Mouse (Mus musculus): ENCODE results near the gene Abr.
A peak's percentile ranks its signal among the peaks of the same experiment; 100 is the strongest.

Gene Abr

DNA sequence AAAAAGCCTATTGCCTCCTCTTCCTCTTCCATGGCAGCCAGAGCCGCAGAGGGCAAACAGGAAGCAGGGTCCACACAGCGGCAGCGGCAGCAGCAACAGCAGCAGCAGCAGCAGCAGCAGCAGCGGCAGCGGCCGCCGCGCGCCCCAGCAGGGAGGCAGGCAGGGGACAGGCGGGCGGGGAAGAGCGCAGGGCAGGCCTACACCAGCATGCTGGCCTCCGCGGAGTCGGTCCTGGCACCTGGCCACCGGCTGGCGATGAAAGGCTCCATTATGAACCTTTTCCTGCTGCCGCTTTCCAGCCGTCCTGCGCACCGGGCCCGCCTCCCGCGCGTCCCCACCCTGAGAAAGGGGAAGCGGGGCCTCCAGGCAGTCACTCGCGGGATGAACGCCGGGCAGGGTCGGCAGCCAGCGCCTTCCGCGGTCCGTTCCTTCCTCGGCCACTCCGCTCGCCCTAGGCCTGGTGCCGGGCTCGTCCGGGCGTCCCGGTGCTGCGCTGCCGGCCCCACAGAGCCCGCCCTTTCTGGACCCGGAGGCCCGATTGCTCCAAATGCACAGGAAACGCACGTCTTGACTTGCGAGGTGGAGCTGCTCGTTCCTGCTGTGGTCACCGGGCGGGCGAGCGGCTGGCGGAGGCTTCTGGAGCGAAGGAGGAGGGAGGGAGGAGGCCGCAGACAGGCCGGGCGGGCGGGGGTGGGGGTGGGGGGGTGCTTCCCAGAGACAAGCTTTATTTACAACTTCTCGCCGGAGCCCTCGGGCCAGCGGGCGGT lies 127.6 kb downstream of the Abr start:
- DNase-seq (ENCODE audit: low read depth, low spot score): peak; percentile 74

DNA sequence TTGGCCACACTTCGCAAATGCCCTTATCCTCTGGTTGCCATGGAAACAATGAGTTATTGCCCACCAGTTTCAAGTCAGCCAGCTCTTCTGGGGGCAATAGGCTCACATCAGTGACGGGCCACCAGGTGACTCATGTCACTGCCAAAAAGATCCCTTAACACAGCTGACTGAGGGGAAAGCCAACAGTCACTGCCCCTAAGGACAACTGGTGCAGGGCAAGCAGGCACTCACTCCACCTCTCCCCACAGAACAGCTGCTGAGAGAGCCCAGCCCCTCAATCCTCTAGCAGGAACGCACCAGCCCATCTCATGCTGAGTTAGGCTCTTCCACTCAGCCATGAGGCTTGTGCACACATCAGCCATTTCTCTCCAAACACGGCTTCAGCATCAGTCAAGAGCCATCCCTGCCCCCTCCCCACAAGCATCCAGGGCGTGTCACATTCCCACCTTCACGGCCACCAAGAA lies 128.3 kb downstream of the Abr start:
- DNase-seq (ENCODE audit: low read depth, low spot score): no peak

DNA sequence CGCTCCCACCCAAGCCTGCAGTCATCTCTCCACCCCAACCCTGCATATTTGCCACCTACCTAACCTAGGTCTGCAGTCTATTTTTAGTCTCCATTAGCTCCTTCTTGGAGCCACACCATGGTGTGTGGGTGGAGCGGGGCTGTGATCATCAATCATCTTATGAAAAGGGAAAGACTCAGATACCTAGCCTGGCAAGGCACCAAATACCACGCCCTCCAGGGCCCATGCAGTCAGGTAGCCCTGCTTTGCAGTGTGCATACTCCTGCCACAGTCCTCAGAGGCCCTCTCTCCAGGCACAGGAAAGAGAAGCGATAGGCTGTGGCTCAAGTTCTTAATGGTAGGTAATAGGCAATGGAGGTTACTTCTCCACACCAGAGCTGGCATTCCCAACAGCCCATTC lies 128.9 kb downstream of the Abr start:
- DNase-seq (ENCODE audit: low read depth, low spot score): peak; percentile 26

DNA sequence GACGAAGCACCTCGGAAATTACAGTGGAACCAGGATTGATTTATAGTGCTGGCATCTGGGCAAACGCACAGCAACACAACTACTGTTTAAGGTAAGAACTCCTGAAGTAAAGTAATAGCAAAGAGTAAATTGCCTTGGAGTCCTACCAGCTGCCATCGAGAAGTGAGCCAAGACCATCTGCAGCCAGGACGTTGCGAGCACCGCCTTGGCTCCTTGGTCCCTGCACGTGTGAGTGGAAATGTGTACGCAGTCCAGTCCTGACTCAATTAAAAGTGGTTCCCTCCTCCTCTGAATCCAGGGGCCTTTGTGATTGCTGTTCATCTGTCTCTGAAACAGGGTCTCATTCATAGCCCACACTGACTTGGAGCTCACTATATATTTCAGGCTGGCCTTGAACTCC lies 130.3 kb downstream of the Abr start:
- no peak for DNase-seq (ENCODE audit: low read depth, low spot score)

DNA sequence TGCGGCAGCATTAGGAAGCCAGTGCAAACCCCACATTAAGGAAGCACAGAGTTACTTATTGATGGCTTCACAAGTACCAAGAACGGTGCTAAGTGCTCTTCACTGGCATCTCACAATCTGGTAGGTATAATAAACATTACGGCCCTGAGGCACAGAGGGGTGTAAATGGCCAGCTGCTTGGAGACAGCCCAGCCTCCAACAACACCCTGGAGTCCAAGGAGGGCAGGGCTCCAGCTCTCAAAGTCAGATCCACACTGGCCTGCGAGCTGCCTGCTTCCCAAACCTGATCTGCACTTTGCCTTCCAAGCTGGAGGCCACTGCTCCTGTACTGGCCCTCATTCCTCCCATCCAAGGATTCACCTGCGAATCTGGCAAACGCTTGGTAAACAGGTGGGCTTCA lies 132.7 kb downstream of the Abr start:
- DNase-seq (ENCODE audit: low read depth, low spot score): no peak

DNA sequence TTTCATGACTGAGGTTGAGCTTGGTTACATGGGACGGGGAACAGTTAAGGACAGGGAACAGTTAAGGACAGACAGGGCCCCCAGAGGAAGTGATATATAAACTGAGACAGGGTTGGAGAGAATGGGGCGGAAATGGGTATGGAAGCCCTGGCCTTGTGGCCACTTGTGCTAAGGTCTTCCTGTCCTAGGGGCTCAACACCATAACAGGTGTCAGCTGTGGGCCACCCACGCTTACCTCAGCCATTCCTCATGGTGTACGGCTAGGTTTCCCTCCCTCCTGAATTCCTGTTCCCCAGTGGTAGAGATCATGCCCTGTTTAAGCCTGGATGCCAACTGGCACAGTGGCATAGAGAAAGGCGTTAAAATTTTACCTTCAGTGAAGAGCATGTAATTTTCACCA lies 135.1 kb downstream of the Abr start:
- DNase-seq (ENCODE audit: low read depth, low spot score): no peak

DNA sequence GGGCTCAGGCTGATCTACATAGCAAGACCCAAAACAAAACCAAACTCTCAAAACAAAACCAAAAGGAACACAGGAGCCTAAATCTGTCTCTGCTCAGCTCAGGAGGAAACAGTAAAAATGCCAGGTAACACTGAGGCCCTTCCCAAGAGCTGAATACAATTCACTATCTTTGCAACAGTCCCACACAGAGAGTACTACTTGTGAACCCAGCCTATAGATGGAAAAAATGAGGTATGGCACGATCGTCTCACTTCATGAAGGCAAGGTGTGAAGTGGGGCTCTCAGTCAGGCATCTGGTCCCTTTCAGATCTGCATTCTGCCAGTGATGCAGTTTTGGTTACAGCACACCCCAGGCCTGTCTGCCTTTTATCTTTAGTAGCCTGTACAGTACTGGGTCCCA lies 138.1 kb downstream of the Abr start:
- DNase-seq (ENCODE audit: low read depth, low spot score): peak; percentile 20

DNA sequence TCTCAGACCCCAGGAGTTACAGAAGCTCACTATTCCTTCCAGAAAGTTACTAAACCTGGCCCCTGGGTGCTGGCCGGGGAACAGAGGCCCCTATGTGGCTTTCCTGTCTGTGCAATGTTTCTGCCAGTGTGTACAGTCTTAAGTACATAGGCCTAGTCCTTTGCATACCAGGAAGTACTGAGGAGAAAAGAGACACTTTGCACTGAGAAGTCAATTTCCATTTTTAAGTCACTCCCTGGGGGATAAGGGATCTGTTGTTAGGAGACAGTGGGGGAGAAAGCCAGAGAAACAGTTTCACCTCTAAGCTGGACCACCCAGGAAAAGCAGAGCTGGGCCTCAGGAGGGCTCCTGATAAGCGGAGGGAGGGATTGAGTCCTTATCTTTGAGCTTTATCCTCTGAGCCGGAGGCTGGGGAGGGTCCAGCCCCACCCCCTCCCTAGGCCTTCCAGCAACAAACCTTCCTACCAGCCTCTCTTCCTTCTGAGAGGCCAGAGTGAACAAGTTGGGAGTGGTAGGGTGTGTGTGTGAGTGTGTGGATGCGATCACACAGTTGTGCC lies 138.9 kb downstream of the Abr start:
- DNase-seq (ENCODE audit: low read depth, low spot score): peak; percentile 27

DNA sequence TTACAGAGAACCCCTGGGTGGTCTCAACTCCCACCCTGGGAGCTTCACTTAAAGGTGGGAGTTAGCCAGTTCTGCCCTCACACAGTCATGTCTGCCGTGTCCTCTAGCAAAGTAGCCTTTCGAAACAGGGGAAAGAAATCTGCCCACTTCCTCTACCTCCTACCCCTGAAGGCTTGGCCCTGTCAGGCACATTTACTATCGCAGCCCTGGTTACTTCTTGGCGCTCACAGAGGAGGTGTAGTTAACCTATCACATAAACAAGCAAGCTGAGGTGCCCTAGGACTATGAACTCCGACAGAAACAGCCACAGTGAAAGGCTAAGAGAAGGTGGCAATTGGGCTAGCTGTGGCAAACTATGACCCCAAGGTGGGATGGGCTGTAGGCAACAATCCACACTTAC lies 139.4 kb downstream of the Abr start:
- DNase-seq (ENCODE audit: low read depth, low spot score): no peak

DNA sequence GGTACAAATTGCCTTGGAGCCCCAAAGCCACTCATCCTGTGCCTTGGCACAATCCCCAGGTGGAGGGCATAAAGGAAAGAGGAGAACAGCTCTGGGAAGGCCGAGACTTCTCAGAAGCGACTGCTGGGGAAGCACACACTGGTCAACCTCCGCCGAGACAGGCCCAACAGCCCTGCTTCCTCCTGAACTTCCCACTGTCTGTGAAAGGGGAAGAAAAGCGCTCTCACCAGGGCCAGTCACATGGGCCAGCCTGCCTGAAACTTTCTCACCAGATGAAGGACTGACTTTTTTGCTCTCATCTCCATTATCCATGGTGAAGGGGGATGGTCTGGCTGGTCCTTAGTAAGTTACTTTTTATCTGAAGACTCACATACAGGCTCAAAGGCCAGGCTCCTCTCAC lies 139.9 kb downstream of the Abr start:
- DNase-seq (ENCODE audit: low read depth, low spot score): no peak

DNA sequence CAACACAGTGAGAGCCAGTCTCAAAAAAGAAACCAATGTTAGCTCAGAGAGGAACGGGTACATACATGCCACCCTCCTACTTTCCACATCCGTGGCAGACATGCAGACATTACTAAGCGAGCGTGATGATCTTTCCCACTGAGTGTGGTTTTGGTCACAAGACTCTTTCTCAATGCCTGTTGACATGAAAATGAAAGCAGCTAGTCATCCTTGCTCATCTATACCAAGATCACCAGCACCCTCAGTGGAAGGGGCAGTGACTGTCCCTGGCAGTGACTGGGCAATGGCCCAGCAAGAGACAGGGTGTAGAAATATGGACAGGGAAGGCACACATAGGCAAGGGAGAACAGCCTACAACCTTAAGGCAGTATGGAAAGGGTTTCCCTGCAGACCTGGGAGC lies 142.4 kb downstream of the Abr start:
- peak; percentile 78 for DNase-seq (ENCODE audit: low read depth, low spot score)

DNA sequence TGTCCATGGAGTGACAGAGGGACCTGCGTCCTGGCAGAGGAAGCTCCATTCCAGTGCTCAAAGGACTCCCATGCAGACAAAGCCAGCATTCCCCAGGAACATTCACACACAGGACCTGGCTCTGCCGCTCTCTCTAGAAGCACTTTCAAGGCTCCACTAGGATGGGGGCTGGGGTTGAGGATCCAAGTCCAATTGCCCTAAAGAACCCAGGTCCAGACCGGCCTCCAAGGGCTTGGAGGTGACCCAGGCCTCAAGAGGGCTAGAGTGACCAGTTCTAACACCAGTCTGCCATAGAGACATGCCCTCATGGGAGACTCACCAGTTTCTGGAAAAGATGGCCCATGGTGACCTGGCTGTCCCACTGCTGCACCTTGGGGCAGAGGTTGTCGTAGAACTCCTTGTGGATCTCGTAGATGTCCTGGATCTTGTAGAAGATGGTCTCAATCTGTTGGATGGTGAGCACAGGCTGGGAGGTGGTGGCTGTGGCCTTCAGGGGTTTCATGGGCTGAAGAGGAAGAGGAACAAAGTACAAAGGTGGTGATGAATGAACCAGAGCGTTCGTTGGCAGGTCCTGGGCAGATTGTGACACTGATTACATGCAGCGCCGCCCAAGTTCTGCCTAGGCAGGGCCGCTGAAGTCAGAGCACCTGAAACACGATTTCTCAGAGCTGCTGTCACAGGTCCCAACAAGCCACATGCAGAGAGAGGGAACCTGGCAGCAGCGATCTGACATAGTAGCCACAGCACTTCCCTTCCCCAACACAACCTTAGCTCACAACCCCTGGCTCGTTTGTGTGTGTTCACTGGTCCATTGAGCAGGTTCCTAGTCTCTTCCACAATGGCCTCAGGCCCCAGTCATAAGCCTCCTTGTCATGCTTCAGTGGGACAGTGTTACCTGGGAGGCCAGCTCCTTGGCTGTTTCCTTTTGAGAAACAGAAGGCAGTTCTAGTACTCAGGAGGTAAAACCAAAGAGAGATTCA lies 143.1 kb downstream of the Abr start:
- DNase-seq (ENCODE audit: low read depth, low spot score): peak; percentile 41

DNA sequence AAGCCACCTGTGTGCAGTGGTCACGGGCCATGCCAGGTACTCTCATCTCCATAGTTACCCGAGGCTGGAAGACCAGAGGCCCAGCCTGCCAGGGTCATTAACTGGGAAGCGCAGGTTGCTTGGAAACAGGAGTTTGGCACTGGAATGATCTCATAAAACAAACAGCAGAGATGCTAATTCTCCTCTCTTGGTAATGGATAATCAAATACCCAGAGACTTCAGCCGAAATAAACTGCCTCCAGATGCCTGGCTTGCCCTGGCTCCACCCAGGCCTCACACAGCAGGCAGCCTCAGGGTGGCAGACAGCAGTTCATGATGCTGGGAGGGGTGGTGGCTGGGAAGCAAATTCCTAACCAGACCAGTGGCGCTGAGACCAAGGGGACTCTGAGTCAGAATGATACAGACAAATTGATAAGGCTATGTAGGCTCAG lies 145.0 kb downstream of the Abr start:
- DNase-seq (ENCODE audit: low read depth, low spot score): no peak

DNA sequence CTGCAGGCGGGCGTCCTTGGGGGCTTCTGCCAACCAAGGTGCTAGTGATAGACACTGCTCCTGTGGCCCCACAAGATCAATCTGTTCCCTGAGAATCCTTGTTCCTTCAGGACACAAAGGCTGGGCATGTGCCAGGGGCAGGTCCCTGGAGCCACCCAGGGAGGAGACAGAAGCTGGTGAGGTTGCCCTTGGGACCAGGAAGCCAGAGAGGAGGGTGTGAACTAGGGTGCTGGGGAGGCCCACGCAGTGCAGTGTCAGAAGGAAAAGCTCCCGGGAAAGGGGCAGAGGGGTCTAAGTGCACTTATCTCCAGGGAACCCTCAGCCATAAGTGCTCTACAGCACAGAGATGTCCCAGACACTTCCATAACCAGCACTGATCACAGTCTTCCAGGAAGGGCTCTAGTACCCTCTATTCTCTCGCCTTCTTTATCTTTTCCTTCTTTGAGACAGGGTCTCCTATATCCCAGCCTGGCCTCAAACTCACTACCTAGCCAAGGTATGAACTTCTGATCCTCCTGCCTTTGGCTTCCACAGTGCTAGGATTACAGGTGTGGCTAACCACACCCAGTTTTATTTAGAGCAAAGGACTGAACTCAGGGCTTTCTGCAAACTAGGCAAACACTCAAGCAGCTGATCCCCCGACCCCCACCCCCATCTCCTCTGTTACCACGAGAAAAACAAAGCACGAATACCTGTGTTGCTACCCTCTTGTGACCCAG lies 145.6 kb downstream of the Abr start:
- no peak for DNase-seq (ENCODE audit: low read depth, low spot score)

DNA sequence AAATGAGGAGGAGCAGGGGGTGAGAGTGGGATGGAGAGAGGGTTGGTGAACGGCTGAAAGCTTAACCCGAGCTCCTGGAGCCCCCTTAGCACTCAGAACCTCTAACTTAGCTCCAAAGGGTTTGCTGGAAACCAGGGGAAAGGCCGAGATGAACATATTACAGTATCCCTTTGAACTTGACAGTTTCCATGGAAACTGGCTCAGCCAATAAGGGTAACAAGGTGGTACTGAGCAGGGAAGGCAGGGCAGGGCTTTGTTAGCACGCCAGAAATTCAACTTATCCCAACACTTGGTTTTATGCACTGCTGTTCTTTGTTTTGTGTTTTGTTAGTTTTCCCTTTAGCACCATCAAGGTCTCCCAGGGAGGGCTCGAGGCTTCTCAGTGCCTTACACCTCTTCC lies 149.5 kb downstream of the Abr start:
- DNase-seq (ENCODE audit: low read depth, low spot score): no peak

DNA sequence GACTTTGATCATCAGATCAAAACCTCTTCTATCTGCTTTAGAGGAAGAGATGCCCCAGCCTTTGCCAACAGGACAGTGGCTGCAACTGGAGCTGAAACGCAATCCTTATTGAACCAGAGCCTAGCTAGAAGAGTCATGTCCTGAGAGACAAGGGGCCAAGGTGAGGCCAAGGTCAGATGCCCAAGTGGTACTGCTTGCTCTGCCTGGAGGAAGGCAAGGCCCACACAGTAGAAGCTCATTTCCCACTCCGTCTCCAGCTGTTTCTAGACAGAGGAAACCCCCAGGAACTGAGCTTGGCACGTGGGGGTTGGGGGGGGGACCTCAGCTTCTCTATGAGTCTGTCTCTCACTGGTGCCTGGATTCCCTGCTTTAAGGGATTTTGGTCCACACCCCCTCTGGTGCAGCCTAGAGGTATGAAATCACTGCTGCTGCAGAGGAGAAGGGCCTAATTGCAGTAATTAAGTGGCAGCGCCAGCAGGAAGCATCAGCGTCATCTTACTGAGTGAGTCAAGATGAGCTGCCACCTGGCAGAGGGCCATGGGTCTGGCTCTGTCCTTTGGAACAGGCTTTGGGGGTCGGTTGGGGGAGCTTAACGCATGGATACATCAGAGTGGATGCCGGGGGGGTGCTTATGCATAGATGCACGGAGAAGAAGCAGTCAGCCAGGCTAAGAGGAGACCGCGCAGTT lies 152.7 kb downstream of the Abr start:
- DNase-seq (ENCODE audit: low read depth, low spot score): no peak

DNA sequence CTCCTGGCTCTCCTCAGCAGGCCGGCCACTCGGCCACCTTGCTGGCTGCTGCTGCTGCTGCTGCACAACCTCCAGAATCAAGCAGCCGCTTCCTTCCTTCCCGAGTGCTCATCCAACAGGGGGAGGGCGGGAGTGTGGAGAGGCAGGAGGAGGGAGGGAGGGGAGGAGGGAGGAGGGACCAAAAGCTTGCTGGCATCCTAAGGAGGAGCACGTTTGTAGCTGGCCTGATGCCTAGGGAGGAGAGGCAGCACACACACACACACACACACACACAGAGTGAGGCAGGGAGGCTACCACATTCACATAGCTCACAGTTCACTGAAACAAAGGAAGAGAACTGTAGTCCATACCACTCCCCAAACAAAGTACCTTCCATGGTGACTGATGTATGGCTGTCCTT lies 153.8 kb downstream of the Abr start:
- DNase-seq (ENCODE audit: low read depth, low spot score): no peak

DNA sequence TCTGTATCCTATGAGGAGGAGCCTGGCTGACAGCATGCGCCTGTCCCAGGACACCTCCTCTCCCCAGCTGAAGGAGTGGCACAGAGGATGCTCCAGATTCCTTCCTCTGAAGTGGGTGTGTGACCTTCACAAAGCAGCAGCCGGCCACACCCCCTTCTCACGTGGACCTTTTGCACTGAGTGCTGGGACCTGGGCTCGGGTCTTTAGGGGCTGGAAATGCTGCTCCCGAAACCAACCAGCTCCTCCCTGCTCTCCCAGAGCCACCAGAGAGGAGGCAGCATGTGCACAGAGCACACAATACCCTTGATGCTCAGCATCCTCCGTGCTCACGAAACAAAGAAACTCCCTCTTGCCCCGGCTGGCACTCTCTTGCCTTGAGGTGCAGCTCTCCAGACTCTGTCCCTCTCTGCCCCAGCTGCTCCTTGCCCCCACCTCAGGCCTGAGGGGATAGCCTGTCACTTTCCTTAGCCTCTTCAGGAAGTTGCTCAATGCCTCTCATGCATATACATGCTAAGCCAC lies 154.6 kb downstream of the Abr start:
- DNase-seq (ENCODE audit: low read depth, low spot score): no peak

DNA sequence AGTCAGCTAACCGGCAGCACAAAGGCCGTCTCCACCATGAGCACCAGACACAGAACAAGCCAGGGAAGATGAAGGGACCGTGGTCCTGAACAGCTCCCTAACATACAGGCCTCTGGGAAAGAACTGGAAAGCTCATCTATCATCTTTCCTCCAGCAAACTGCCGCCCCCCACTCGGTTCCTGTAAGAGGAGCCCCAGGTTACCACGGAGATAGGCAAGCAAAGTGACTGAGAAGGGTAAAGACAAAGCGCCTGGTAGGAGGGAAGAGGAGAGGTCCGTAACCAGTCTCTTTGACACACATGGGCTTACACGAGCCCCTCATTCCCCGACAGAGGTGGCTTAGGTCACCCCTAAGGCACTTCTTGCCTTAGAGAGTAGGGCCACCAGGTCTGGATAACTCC lies 155.0 kb downstream of the Abr start:
- DNase-seq (ENCODE audit: low read depth, low spot score): no peak

DNA sequence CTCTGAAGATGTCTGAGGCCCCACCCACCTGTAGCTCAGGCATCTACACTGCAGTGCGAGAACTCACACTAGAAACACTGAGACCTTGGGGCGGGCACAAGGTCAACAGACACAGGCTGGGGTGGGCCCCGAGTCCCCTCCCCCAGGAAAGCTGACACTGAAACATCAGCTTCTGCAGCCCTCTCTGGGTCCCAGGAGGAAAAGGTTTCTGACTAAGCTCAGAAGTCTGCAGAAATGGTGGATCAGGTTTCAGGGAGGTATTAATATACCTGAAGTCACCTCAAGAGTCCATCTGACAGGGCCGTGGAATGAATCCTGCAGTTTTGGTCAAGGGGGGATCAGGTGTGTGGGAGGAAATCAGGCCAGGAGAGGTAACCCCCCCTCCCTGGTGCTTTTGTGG lies 156.2 kb downstream of the Abr start:
- no peak for DNase-seq (ENCODE audit: low read depth, low spot score)

DNA sequence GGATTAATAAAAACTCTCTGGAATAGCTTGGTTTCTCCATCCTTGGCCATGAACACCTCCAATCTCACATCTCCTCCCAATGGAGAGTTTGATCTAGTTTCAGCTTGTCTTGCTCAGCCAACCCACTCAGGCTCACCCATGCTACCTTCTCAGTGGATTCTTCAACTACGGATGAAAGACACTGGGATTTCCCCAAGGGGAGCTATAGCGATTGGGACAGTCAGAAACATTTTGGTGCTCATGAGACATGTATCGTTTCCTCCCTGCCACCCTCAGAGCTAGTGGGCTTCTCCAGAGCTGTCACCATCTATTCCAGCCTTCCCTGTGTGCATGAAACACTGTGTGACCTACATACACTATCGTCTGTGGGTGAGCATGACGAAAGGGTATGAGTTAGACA lies 160.4 kb downstream of the Abr start:
- DNase-seq (ENCODE audit: low read depth, low spot score): no peak

Data from CD4-positive, CD25-positive, alpha-beta regulatory T cell, adult 2 months (primary cell).